Mouse (Mus musculus): ENCODE measurements at regions not wholly inside any gene's neighbourhood (a gene's known extent, or its start where the extent isn't known, plus 50 kb on each side); places are given as distances from the start of the nearest gene placed in this dataset.

- WGBS: 18% methylated on average over 2 of the region's 2 CpGs
- H3K4me1 ChIP-seq (ENCODE audit: control insufficient read depth, insufficient read depth, low read length): peaks cover 34% of the 10 kb centered on the region
- H3K79me2 ChIP-seq (ENCODE audit: control insufficient read depth, insufficient read depth, low read length): peaks cover 8% of the 10 kb centered on the region; the same call in 1 of the 2 replicates
- peak overlapping the region; percentile 53 for H3K9ac ChIP-seq (ENCODE audit: low read depth, low read length)
- H3K27ac ChIP-seq (replicated peaks; ENCODE audit: insufficient read depth, low read depth, low read length): peak overlapping the region; percentile 90
- no peaks in the 10 kb centered on the region for H3K27me3 ChIP-seq (ENCODE audit: control insufficient read depth, insufficient read depth, low read length)
- peaks cover 5% of the 10 kb centered on the region; the same call in 1 of the 2 replicates for H3K36me3 ChIP-seq (ENCODE audit: control insufficient read depth, insufficient read depth, low read length)
- peak overlapping the region; percentile 16; the same call in 1 of the 2 replicates for H3K4me3 ChIP-seq (ENCODE audit: insufficient read depth, low read depth, low read length)
- peak; percentile 98 for DNase-seq (ENCODE audit: extremely low read depth, low read depth, low spot score)
- TF ChIP-seq POLR2A (IDR thresholded peaks at IDR 0.05; ENCODE audit: extremely low read depth, insufficient read depth, low read length) (no peak), CTCF (IDR thresholded peaks at IDR 0.05; ENCODE audit: low read depth, low read length) (no peak)
Measured at GRCm38 (mm10) chr12:7919709-7920324, 57.6 kb upstream of the Apob start.

- Histone ChIP-seq H3K36me3 (ENCODE audit: control insufficient read depth, insufficient read depth, low read length) (peaks cover 5% of the 10 kb centered on the region; the same call in 1 of the 2 replicates), H3K9ac (ENCODE audit: low read depth, low read length) (no peak overlapping the region), H3K4me3 (ENCODE audit: insufficient read depth, low read depth, low read length) (no peak overlapping the region), H3K79me2 (ENCODE audit: control insufficient read depth, insufficient read depth, low read length) (peaks cover 8% of the 10 kb centered on the region; the same call in 1 of the 2 replicates), H3K27me3 (ENCODE audit: control insufficient read depth, insufficient read depth, low read length) (no peaks in the 10 kb centered on the region), H3K4me1 (ENCODE audit: control insufficient read depth, insufficient read depth, low read length) (peaks cover 34% of the 10 kb centered on the region), H3K27ac (replicated peaks; ENCODE audit: insufficient read depth, low read depth, low read length) (peak overlapping the region; percentile 17; the same call in 1 of the 2 replicates)
- DNase-seq (ENCODE audit: extremely low read depth, low read depth, low spot score): peak; percentile 91
- 15% methylated on average over 1 of the region's 1 CpGs for WGBS
- TF ChIP-seq CTCF (IDR thresholded peaks at IDR 0.05; ENCODE audit: low read depth, low read length): no peak
- TF ChIP-seq POLR2A (IDR thresholded peaks at IDR 0.05; ENCODE audit: extremely low read depth, insufficient read depth, low read length): no peak
Measured at GRCm38 (mm10) chr12:7920888-7921287, 56.6 kb upstream of the Apob start.

Measured in liver, adult 2 months (tissue).